Mouse (Mus musculus) limb, embryonic 14.5 days (tissue): ENCODE results near the gene Slco3a1. TPM values are rescaled to one million over a fixed set of nuclear protein-coding genes. Genes with fewer than 3 reads are reported as not detected.

Experiments used
- ATAC-seq: fragments of 200-750 bp; cut with Nextera tagmentation; 2 replicates; pipeline ENCODE4 v1.8.0; 2017; ENCODE audit warnings: low read depth, moderate number of reproducible peaks, moderate TSS enrichment; ENCODE audit not compliant: low FRiP score
- DNase-seq: peaks from one replicate; pipeline ENCODE4 v3.0.0-alpha.2; 2015; ENCODE audit warnings: low spot score
- H3K27ac ChIP-seq: fragments of 300-500 bp; sonication (generic); replicated peaks from 2 replicates; pipeline ENCODE4 v1.5.1; 2014; ENCODE audit warnings: low read depth, mild to moderate bottlenecking, low read length, moderate library complexity, mixed read lengths
- H3K27me3 ChIP-seq: fragments of 300-500 bp; sonication (generic); 2 replicates; pipeline ENCODE4 v1.6.1; 2014; ENCODE audit warnings: low read length, mixed read lengths; ENCODE audit not compliant: control insufficient read depth, insufficient read depth
- H3K36me3 ChIP-seq: fragments of 300-500 bp; sonication (generic); 2 replicates; pipeline ENCODE4 v1.6.1; 2014; ENCODE audit warnings: mild to moderate bottlenecking, low read length, moderate library complexity, mixed read lengths; ENCODE audit not compliant: control insufficient read depth, insufficient read depth
- H3K4me1 ChIP-seq: fragments of 300-500 bp; sonication (generic); 2 replicates; pipeline ENCODE4 v1.6.1; 2014; ENCODE audit warnings: antibody characterized with exemption, low read length, mixed read lengths; ENCODE audit not compliant: control insufficient read depth, insufficient read depth
- H3K4me2 ChIP-seq: fragments of 300-500 bp; sonication (generic); replicated peaks from 2 replicates; pipeline ENCODE4 v1.6.1; 2014; ENCODE audit warnings: low read depth, mild to moderate bottlenecking, low read length, moderate library complexity; ENCODE audit not compliant: severe bottlenecking
- H3K4me3 ChIP-seq: fragments of 300-500 bp; sonication (generic); replicated peaks from 2 replicates; pipeline ENCODE4 v1.5.1; 2014; ENCODE audit warnings: low read length
- H3K9ac ChIP-seq: fragments of 300-500 bp; sonication (generic); 2 replicates; pipeline ENCODE4 v1.6.1; 2014; ENCODE audit warnings: mild to moderate bottlenecking, low read depth, low read length, moderate library complexity; ENCODE audit not compliant: severe bottlenecking
- H3K9me3 ChIP-seq: fragments of 300-500 bp; sonication (generic); 2 replicates; pipeline ENCODE4 v1.6.1; 2016; ENCODE audit warnings: low read length; ENCODE audit not compliant: control insufficient read depth
- POLR2A ChIP-seq: fragments of 200-500 bp; IDR thresholded peaks from 2 replicates; pipeline ENCODE4 v1.8.0; 2012; ENCODE audit warnings: inconsistent platforms, mild to moderate bottlenecking, moderate library complexity, borderline replicate concordance; ENCODE audit not compliant: insufficient read depth, insufficient read length; ENCODE audit errors: extremely low read depth
- WGBS: fragments of 180-500 bp; shearing (Covaris S2); extraction: QIAGEN DNeasy Blood & Tissue Kit; methylation state at CpG from one replicate; pipeline ENCODE4 v1.1.7; 2014; 5-methylcytosine and 5-hydroxymethylcytosine counted together
- polyA plus RNA-seq, 2 experiments: library from polyadenylated mRNA; depleted of rRNA in 1 of 2; stranded (reverse) in 1 of 2; unstranded in 1 of 2; fragments of >200 nt; fragmentation: Nextera tagmentation in 1 of 2; extraction: Ambion mirVana in 1 of 2; gene quantifications; 2 replicates each; pipeline versions ENCODE4 v1.2.1 to v1.2.3; 2012 to 2014

The Slco3a1 gene
- polyA plus RNA-seq, 2 experiments = 11.8 to 12.2 TPM

- no peak overlapping the region for H3K4me2 ChIP-seq
- H3K4me3 ChIP-seq = no peak overlapping the region
- H3K36me3 ChIP-seq = no peaks in the 10 kb centered on the region
- no peak for ATAC-seq
- no peaks in the 10 kb centered on the region for H3K27me3 ChIP-seq
- WGBS = 90% methylated on average over 7 of the region's 7 CpGs
- TF ChIP-seq POLR2A = no peak
- H3K9ac ChIP-seq = no peak overlapping the region
- DNase-seq = no peak
- no peak overlapping the region for H3K27ac ChIP-seq
- no peaks in the 10 kb centered on the region for H3K4me1 ChIP-seq
- H3K9me3 ChIP-seq = no peaks in the 10 kb centered on the region
These were observed 13.5 kb downstream of the Slco3a1 start for GRCm38 (mm10) chr7:74540933-74541725.

- H3K9me3 ChIP-seq = no peaks in the 10 kb centered on the region
- whole genome bisulfite sequencing = 78% methylated on average over 4 of the region's 4 CpGs
- no peak overlapping the region for H3K4me3 ChIP-seq
- H3K4me1 ChIP-seq = no peaks in the 10 kb centered on the region
- no peaks in the 10 kb centered on the region for H3K27me3 ChIP-seq
- no peaks in the 10 kb centered on the region for H3K36me3 ChIP-seq
- no peak overlapping the region for H3K27ac ChIP-seq
- TF ChIP-seq POLR2A = no peak
- DNase-seq (no peak), ATAC-seq (no peak)
- H3K4me2 ChIP-seq = no peak overlapping the region
- no peak overlapping the region for H3K9ac ChIP-seq
These were observed 18.4 kb downstream of the Slco3a1 start for GRCm38 (mm10) chr7:74536186-74536585.

DNA sequence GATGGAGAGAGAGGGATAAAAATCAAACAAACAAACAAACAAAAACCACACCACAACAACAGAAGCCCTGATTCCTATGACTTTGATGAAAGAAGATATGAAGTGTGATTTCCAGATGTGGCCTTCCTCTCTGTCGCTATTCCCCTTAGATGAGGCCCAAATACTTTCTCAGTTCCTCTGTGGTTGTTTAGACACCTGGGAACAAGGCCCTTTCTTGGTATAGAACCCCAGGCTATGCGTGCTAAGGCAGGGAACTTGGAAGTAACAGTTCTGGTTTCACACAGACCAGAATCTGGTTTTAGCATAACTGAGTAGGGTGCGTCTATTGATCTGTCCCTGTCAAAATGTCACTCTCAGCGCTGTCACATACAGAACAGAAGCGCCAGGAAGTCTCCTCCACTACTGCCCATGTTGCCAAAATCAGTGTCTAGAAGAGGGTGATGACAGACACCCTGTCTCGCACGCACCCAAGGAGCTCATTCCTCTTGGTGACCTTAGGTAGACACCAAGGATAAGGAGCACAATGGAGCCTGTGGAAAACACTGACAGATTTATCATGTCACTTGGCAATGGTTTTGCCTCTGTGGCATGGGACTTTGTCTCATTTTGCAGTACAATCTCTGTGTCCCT is 23.0 kb downstream of the Slco3a1 start:
- ATAC-seq = no peak
- Histone ChIP-seq H3K36me3 (no peaks in the 10 kb centered on the region), H3K9me3 (no peaks in the 10 kb centered on the region), H3K4me3 (no peak overlapping the region), H3K4me2 (no peak overlapping the region), H3K9ac (no peak overlapping the region), H3K27me3 (no peaks in the 10 kb centered on the region), H3K4me1 (peaks cover 5% of the 10 kb centered on the region; the same call in 1 of the 2 replicates), H3K27ac (no peak overlapping the region)
- WGBS = 80% methylated on average over 7 of the region's 7 CpGs
- no peak for DNase-seq
- no peak for TF ChIP-seq POLR2A

- ATAC-seq = no peak
- DNase-seq = no peak
- no peaks in the 10 kb centered on the region for H3K9me3 ChIP-seq
- no peak for TF ChIP-seq POLR2A
- H3K9ac ChIP-seq = no peak overlapping the region
- no peaks in the 10 kb centered on the region for H3K36me3 ChIP-seq
- no peak overlapping the region for H3K27ac ChIP-seq
- 76% methylated on average over 2 of the region's 2 CpGs for WGBS
- H3K4me2 ChIP-seq = no peak overlapping the region
- no peaks in the 10 kb centered on the region for H3K27me3 ChIP-seq
- peaks cover 5% of the 10 kb centered on the region; the same call in 1 of the 2 replicates for H3K4me1 ChIP-seq
- H3K4me3 ChIP-seq = no peak overlapping the region
These were observed 24.7 kb downstream of the Slco3a1 start for GRCm38 (mm10) chr7:74529877-74530276.

DNA sequence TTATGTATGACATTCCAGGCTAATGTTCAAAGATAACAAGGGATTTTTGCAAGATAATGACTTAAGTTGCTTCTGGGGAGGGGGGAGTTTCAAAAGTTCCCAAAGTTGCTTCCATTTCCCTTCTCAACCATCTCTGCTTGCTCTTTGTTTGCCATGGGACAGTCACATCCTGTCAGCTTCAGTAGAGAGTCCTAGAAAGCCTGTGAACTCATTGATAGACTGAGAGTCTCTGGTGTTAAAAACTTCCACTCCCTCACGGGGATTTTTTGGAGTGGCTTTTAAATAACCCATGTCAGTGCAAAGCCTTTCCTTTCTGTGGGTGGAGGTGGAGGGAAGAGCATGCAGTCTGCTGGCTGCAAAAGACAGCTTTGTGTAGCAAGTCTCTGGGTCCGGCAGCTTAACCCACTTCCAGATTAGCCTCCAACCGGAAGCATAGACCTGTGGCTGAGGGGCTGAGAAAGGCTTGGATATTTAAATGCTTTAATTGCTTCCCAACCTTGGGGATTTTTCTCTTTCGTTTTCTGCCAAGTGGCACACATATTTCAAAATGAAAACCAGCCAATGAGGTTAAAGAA is 25.3 kb downstream of the Slco3a1 start:
- H3K9me3 ChIP-seq = no peaks in the 10 kb centered on the region
- H3K4me3 ChIP-seq = no peak overlapping the region
- H3K27me3 ChIP-seq = no peaks in the 10 kb centered on the region
- H3K9ac ChIP-seq = no peak overlapping the region
- peaks cover 5% of the 10 kb centered on the region; the same call in 1 of the 2 replicates for H3K4me1 ChIP-seq
- no peak overlapping the region for H3K27ac ChIP-seq
- 57% methylated on average over 4 of the region's 4 CpGs for WGBS
- ATAC-seq (no peak), DNase-seq (no peak)
- H3K36me3 ChIP-seq = no peaks in the 10 kb centered on the region
- no peak overlapping the region for H3K4me2 ChIP-seq
- no peak for TF ChIP-seq POLR2A
